Mouse (Mus musculus) kidney, adult 18-20 months (tissue): Measurements from ENCODE around the gene Cnot10.

Experiments
- DNase-seq: peaks from one replicate; pipeline ENCODE4 v3.0.0; 2021

Cnot10 gene

GRCm38 (mm10) chr9:114543882-114544753 is 95.9 kb downstream of the Cnot10 start:
- peak; percentile 41 for DNase-seq

GRCm38 (mm10) chr9:114541279-114541741 is 98.7 kb downstream of the Cnot10 start:
- no peak for DNase-seq

- DNase-seq: no peak
Measured at GRCm38 (mm10) chr9:114538996-114539563, 100.9 kb downstream of the Cnot10 start.

DNA sequence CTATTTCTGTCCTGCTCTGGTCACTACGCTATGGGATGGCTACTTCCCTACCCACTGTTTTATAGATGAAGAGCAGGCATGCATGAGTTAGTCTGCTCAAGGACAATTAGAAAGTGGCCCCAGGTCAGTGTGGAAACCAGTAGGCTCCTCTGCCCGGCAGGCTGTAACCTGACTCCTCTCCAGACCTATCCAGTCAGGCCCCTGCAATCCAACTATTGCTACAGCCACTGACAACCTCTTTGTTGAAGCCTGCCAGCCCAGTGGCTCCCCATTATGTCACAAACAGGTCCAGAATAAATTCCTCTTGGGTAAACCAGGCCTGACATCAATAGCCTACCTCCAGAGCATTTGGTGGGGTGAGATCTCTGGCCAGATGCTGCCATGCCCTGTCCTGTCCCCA is 103.4 kb downstream of the Cnot10 start:
- DNase-seq: no peak
